Mouse (Mus musculus) heart, postnatal 0 days (tissue): Measurements from ENCODE around the gene Mvp. TPM values are rescaled to one million over a fixed set of nuclear protein-coding genes. Genes with fewer than 3 reads are reported as not detected.
A peak's percentile ranks its signal among the peaks of the same experiment; 100 is the strongest.

ENCODE experiments used
- ATAC-seq: fragments of 200-750 bp; cut with Nextera tagmentation; 2 replicates; pipeline ENCODE4 v1.8.0; 2017; ENCODE audit warnings: low read depth, moderate number of reproducible peaks, moderate library complexity; ENCODE audit not compliant: insufficient read depth
- DNase-seq: peaks from one replicate; pipeline ENCODE4 v3.0.0-alpha.2; 2016; ENCODE audit warnings: low spot score
- H3K27ac ChIP-seq: fragments of 300-500 bp; sonication (generic); 2 replicates; pipeline ENCODE4 v1.5.1; 2014; ENCODE audit warnings: low read depth, mild to moderate bottlenecking
- H3K27me3 ChIP-seq: fragments of 300-500 bp; sonication (generic); 2 replicates; pipeline ENCODE4 v1.6.1; 2014; ENCODE audit warnings: low read length, mixed read lengths; ENCODE audit not compliant: control insufficient read depth, insufficient read depth
- H3K36me3 ChIP-seq: fragments of 300-500 bp; sonication (generic); replicated peaks from 2 replicates; pipeline ENCODE4 v1.6.1; 2014; ENCODE audit warnings: low read length, mixed read lengths; ENCODE audit not compliant: control insufficient read depth, insufficient read depth
- H3K4me1 ChIP-seq: fragments of 300-500 bp; sonication (generic); 2 replicates; pipeline ENCODE4 v1.6.1; 2014; ENCODE audit warnings: antibody characterized with exemption; ENCODE audit not compliant: control insufficient read depth, insufficient read depth
- H3K4me2 ChIP-seq: fragments of 300-500 bp; sonication (generic); 2 replicates; pipeline ENCODE4 v1.6.1; 2014; ENCODE audit warnings: low read depth, mild to moderate bottlenecking, low read length, moderate library complexity
- H3K4me3 ChIP-seq: fragments of 300-500 bp; sonication (generic); 2 replicates; pipeline ENCODE4 v1.5.1; 2014; ENCODE audit warnings: low read depth, low read length
- H3K9ac ChIP-seq: fragments of 300-500 bp; sonication (generic); replicated peaks from 2 replicates; pipeline ENCODE4 v1.6.1; 2014; ENCODE audit warnings: low read depth, low read length, mixed read lengths
- H3K9me3 ChIP-seq: fragments of 300-500 bp; sonication (generic); replicated peaks from 2 replicates; pipeline ENCODE4 v1.6.1; 2016; ENCODE audit warnings: low read length; ENCODE audit not compliant: control insufficient read depth
- CTCF ChIP-seq: IDR thresholded peaks from 2 replicates; pipeline ENCODE4 v1.5.1; 2016; ENCODE audit warnings: antibody characterized with exemption, control low read depth, low read depth
- EP300 ChIP-seq: IDR thresholded peaks from 2 replicates; pipeline ENCODE4 v1.6.1; 2016; ENCODE audit warnings: antibody characterized with exemption, low read depth
- WGBS: fragments of 180-500 bp; shearing (Covaris S2); extraction: QIAGEN DNeasy Blood & Tissue Kit; methylation state at CpG from one replicate; pipeline ENCODE4 v1.1.7; 2014; 5-methylcytosine and 5-hydroxymethylcytosine counted together
- polyA plus RNA-seq: library from polyadenylated mRNA; unstranded; fragments of >200 nt; fragmentation: Nextera tagmentation; extraction: Ambion mirVana; gene quantifications from 2 replicates; pipeline ENCODE4 v1.2.1, GENCODE M21; 2015
- total RNA-seq: library from RNA; depleted of rRNA; stranded (reverse); fragments of >200 nt; gene quantifications from 2 replicates; pipeline ENCODE4 v1.2.3, GENCODE M21; 2014; ENCODE audit warnings: low replicate concordance

Gene Mvp
- total and polyA plus RNA-seq, 2 experiments from 2014 or later = 17.4 to 32.5 TPM

- no peak overlapping the region for H3K27ac ChIP-seq
- ATAC-seq = no peak
Observed at GRCm38 (mm10) chr7:126965568-126965967, 48.9 kb downstream of the Mvp start.

GRCm38 (mm10) chr7:126963548-126964286 is 50.7 kb downstream of the Mvp start:
- Histone ChIP-seq H3K9me3 (no peaks in the 10 kb centered on the region), H3K9ac (no peak overlapping the region), H3K4me3 (no peak overlapping the region), H3K4me2 (no peak overlapping the region), H3K4me1 (no peaks in the 10 kb centered on the region), H3K36me3 (no peaks in the 10 kb centered on the region), H3K27me3 (peaks cover 13% of the 10 kb centered on the region), H3K27ac (no peak overlapping the region)
- 30% methylated on average over 19 of the region's 19 CpGs for WGBS
- TF ChIP-seq EP300 = no peak
- peak; percentile 60 for TF ChIP-seq CTCF
- ATAC-seq (no peak), DNase-seq (peak; percentile 16)

More at GRCm38 (mm10) chr7:126965568-126965967, 48.9 kb downstream of the Mvp start:
- TF ChIP-seq CTCF (no peak), EP300 (no peak)
- H3K9ac ChIP-seq = no peak overlapping the region
- DNase-seq = no peak
- H3K27me3 ChIP-seq = peaks cover 13% of the 10 kb centered on the region
- H3K4me1 ChIP-seq = no peaks in the 10 kb centered on the region
- H3K4me3 ChIP-seq = no peak overlapping the region
- no peak overlapping the region for H3K4me2 ChIP-seq
- 36% methylated on average over 3 of the region's 3 CpGs for WGBS
- no peaks in the 10 kb centered on the region for H3K36me3 ChIP-seq
- H3K9me3 ChIP-seq = no peaks in the 10 kb centered on the region

GRCm38 (mm10) chr7:126961965-126962364 is 52.5 kb downstream of the Mvp start:
- H3K9ac ChIP-seq = no peak overlapping the region
- peaks cover 13% of the 10 kb centered on the region for H3K27me3 ChIP-seq
- no peaks in the 10 kb centered on the region for H3K36me3 ChIP-seq
- no peak overlapping the region for H3K4me2 ChIP-seq
- H3K9me3 ChIP-seq = no peaks in the 10 kb centered on the region
- H3K4me3 ChIP-seq = no peak overlapping the region
- H3K27ac ChIP-seq = no peak overlapping the region
- ATAC-seq (no peak), DNase-seq (no peak)
- WGBS = 74% methylated on average over 4 of the region's 4 CpGs
- TF ChIP-seq CTCF (no peak), EP300 (no peak)
- no peaks in the 10 kb centered on the region for H3K4me1 ChIP-seq

GRCm38 (mm10) chr7:126961095-126961494 is 53.3 kb downstream of the Mvp start:
- 72% methylated on average over 5 of the region's 5 CpGs for WGBS
- ATAC-seq = no peak
- TF ChIP-seq CTCF (no peak), EP300 (no peak)
- Histone ChIP-seq H3K9me3 (no peaks in the 10 kb centered on the region), H3K4me1 (no peaks in the 10 kb centered on the region), H3K36me3 (no peaks in the 10 kb centered on the region), H3K9ac (no peak overlapping the region), H3K27me3 (peaks cover 13% of the 10 kb centered on the region), H3K4me2 (no peak overlapping the region), H3K27ac (no peak overlapping the region), H3K4me3 (no peak overlapping the region)
- DNase-seq = no peak

GRCm38 (mm10) chr7:126959780-126960179 is 54.6 kb downstream of the Mvp start:
- no peaks in the 10 kb centered on the region for H3K4me1 ChIP-seq
- H3K36me3 ChIP-seq = no peaks in the 10 kb centered on the region
- no peak overlapping the region for H3K27ac ChIP-seq
- no peak overlapping the region for H3K4me2 ChIP-seq
- TF ChIP-seq EP300 = no peak
- TF ChIP-seq CTCF = no peak
- no peak overlapping the region for H3K4me3 ChIP-seq
- DNase-seq (no peak), ATAC-seq (no peak)
- 59% methylated on average over 9 of the region's 9 CpGs for WGBS
- peaks cover 13% of the 10 kb centered on the region for H3K27me3 ChIP-seq
- no peaks in the 10 kb centered on the region for H3K9me3 ChIP-seq
- H3K9ac ChIP-seq = no peak overlapping the region

GRCm38 (mm10) chr7:126955125-126955524 is 59.3 kb downstream of the Mvp start:
- 49% methylated on average over 3 of the region's 3 CpGs for WGBS
- peaks cover 19% of the 10 kb centered on the region for H3K27me3 ChIP-seq

More at GRCm38 (mm10) chr7:126955125-126955524, 59.3 kb downstream of the Mvp start:
- TF ChIP-seq CTCF (no peak), EP300 (no peak)
- peaks cover 8% of the 10 kb centered on the region for H3K4me1 ChIP-seq
- no peak overlapping the region for H3K4me3 ChIP-seq
- no peak overlapping the region for H3K27ac ChIP-seq
- no peaks in the 10 kb centered on the region for H3K9me3 ChIP-seq
- DNase-seq (no peak), ATAC-seq (no peak)
- H3K4me2 ChIP-seq = no peak overlapping the region
- H3K9ac ChIP-seq = no peak overlapping the region
- H3K36me3 ChIP-seq = no peaks in the 10 kb centered on the region
